Mouse (Mus musculus): ENCODE results near the gene March10. TPM values are rescaled to one million over a fixed set of nuclear protein-coding genes. Genes with fewer than 3 reads are reported as not detected.

The March10 gene
- total and polyA plus RNA-seq, 3 experiments, result 0.05 TPM; not detected in 2

DNA sequence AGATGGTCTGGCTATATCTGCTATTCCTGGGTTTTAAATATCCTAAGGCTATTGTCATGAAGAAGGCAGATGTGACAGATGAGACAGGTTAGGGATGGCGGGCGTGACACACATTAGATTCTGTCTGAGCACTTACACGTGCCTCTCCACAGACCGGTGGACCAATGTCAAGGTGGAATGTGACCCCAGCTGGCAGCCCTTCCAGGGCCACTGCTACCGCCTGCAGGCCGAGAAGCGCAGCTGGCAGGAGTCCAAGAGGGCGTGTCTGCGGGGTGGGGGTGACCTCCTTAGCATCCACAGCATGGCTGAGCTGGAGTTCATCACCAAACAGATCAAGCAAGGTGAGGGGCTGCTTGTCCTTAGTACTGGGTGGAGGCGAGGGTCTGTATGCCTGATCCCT lies 124.8 kb downstream of the March10 start:
- Histone ChIP-seq H3K9me3 (replicated peaks) (no peaks in the 10 kb centered on the region), H3K4me1 (ENCODE audit: insufficient read depth, low read depth, low read length) (no peaks in the 10 kb centered on the region), H3K4me3 (ENCODE audit: low read depth, low read length) (no peak overlapping the region), H3K36me3 (replicated peaks) (no peaks in the 10 kb centered on the region), H3K27me3 (ENCODE audit: insufficient read depth, low read length) (peaks cover 31% of the 10 kb centered on the region; the same call in 1 of the 2 replicates)
- DNase-seq (ENCODE audit: low spot score) (no peak), ATAC-seq (ENCODE audit: extremely low read depth, insufficient number of reproducible peaks, low FRiP score, poor library complexity, severe bottlenecking) (no peak)
- TF ChIP-seq POLR2AphosphoS5 (IDR thresholded peaks at IDR 0.05; ENCODE audit: insufficient replicate concordance, low read depth, low read length), result no peak

GRCm38 (mm10) chr11:105331129-105331528 lies 125.4 kb downstream of the March10 start:
- Histone ChIP-seq H3K27me3 (ENCODE audit: insufficient read depth, low read length) (peaks cover 31% of the 10 kb centered on the region; the same call in 1 of the 2 replicates), H3K36me3 (replicated peaks) (no peaks in the 10 kb centered on the region), H3K9me3 (replicated peaks) (no peaks in the 10 kb centered on the region), H3K4me1 (ENCODE audit: insufficient read depth, low read depth, low read length) (no peaks in the 10 kb centered on the region), H3K4me3 (ENCODE audit: low read depth, low read length) (no peak overlapping the region)
- ATAC-seq (ENCODE audit: extremely low read depth, insufficient number of reproducible peaks, low FRiP score, poor library complexity, severe bottlenecking) (no peak), DNase-seq (ENCODE audit: low spot score) (no peak)
- TF ChIP-seq GATA1 (IDR thresholded peaks at IDR 0.05; ENCODE audit: borderline replicate concordance, low read length) (no peak), TAL1 (conservative IDR thresholded peaks at IDR 0.05; ENCODE audit: low read depth, low read length) (no peak), POLR2AphosphoS5 (IDR thresholded peaks at IDR 0.05; ENCODE audit: insufficient replicate concordance, low read depth, low read length) (no peak), GATA2 (IDR thresholded peaks at IDR 0.05; ENCODE audit: borderline replicate concordance, low read depth, low read length) (no peak), CTCF (IDR thresholded peaks at IDR 0.05; ENCODE audit: low read depth, low read length) (no peak)

- Histone ChIP-seq H3K36me3 (replicated peaks) (no peaks in the 10 kb centered on the region), H3K9me3 (replicated peaks) (no peaks in the 10 kb centered on the region), H3K4me3 (ENCODE audit: low read depth, low read length) (no peak overlapping the region), H3K4me1 (ENCODE audit: insufficient read depth, low read depth, low read length) (no peaks in the 10 kb centered on the region), H3K27me3 (ENCODE audit: insufficient read depth, low read length) (peaks cover 36% of the 10 kb centered on the region)
- no peak for TF ChIP-seq POLR2AphosphoS5 (IDR thresholded peaks at IDR 0.05; ENCODE audit: insufficient replicate concordance, low read depth, low read length)
- TF ChIP-seq GATA1 (IDR thresholded peaks at IDR 0.05; ENCODE audit: borderline replicate concordance, low read length), result no peak
- no peak for TF ChIP-seq CTCF (IDR thresholded peaks at IDR 0.05; ENCODE audit: low read depth, low read length)
- ATAC-seq (ENCODE audit: extremely low read depth, insufficient number of reproducible peaks, low FRiP score, poor library complexity, severe bottlenecking) (no peak), DNase-seq (ENCODE audit: low spot score) (no peak)
These were observed 126.6 kb downstream of the March10 start for GRCm38 (mm10) chr11:105329962-105330361.

- H3K36me3 ChIP-seq (replicated peaks), result no peaks in the 10 kb centered on the region
- no peak for ATAC-seq (ENCODE audit: extremely low read depth, insufficient number of reproducible peaks, low FRiP score, poor library complexity, severe bottlenecking)
These were observed 129.4 kb downstream of the March10 start for GRCm38 (mm10) chr11:105327101-105327500.

DNA sequence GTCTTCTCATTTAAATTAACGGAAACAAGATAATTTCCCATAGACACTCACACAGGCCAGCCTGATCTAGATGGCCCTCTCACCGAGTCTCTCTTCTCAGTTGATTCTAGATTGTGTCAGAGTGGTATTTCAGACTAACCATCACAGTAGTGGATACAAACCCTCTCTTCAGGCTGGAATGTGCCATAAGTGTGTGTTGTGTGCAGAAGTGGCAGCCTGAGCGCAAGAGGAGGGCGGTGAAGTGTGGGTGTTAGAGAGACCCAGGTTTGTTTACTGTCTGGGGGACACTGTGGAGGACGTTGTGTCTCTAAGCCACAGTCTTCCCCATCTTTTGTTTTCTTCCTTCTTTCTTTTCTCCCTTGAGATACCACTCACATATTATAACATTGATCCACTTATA lies 133.0 kb downstream of the March10 start:
- Histone ChIP-seq H3K27me3 (ENCODE audit: insufficient read depth, low read length) (peaks cover 20% of the 10 kb centered on the region), H3K4me1 (ENCODE audit: insufficient read depth, low read depth, low read length) (no peaks in the 10 kb centered on the region), H3K9me3 (replicated peaks) (no peaks in the 10 kb centered on the region), H3K4me3 (ENCODE audit: low read depth, low read length) (no peak overlapping the region), H3K36me3 (replicated peaks) (no peaks in the 10 kb centered on the region)
- DNase-seq (ENCODE audit: low spot score) (no peak), ATAC-seq (ENCODE audit: extremely low read depth, insufficient number of reproducible peaks, low FRiP score, poor library complexity, severe bottlenecking) (no peak)
- TF ChIP-seq GATA2 (IDR thresholded peaks at IDR 0.05; ENCODE audit: borderline replicate concordance, low read depth, low read length) (no peak), POLR2AphosphoS5 (IDR thresholded peaks at IDR 0.05; ENCODE audit: insufficient replicate concordance, low read depth, low read length) (no peak)

More at GRCm38 (mm10) chr11:105327101-105327500, 129.4 kb downstream of the March10 start:
- no peak for TF ChIP-seq TAL1 (conservative IDR thresholded peaks at IDR 0.05; ENCODE audit: low read depth, low read length)
- no peak for DNase-seq (ENCODE audit: low spot score)
- H3K9me3 ChIP-seq (replicated peaks), result no peaks in the 10 kb centered on the region
- no peak overlapping the region for H3K4me3 ChIP-seq (ENCODE audit: low read depth, low read length)
- H3K4me1 ChIP-seq (ENCODE audit: insufficient read depth, low read depth, low read length), result no peaks in the 10 kb centered on the region
- H3K27me3 ChIP-seq (ENCODE audit: insufficient read depth, low read length), result peaks cover 28% of the 10 kb centered on the region

DNA sequence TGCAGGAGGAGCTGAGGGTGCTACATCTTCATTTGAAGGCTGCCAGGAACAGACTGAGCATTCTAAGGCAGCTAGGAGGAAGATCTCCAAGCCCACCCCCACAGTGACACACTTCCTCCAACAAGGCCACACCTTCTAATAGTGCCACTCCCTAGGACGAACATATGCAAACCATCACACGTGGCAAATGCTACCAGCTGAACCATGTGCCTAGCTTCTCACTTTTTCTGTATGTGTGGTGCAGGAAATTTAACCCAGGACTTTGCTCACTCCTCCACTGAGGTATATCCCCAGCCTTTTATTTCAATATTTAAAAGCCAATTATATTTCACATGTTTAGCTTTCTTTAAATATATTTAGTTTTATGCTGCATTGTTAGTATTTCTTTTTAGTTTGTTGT lies 135.4 kb downstream of the March10 start:
- Histone ChIP-seq H3K4me1 (ENCODE audit: insufficient read depth, low read depth, low read length) (no peaks in the 10 kb centered on the region), H3K36me3 (replicated peaks) (no peaks in the 10 kb centered on the region), H3K27me3 (ENCODE audit: insufficient read depth, low read length) (peaks cover 13% of the 10 kb centered on the region), H3K9me3 (replicated peaks) (no peaks in the 10 kb centered on the region), H3K4me3 (ENCODE audit: low read depth, low read length) (no peak overlapping the region)
- TF ChIP-seq TAL1 (conservative IDR thresholded peaks at IDR 0.05; ENCODE audit: low read depth, low read length) (no peak), POLR2AphosphoS5 (IDR thresholded peaks at IDR 0.05; ENCODE audit: insufficient replicate concordance, low read depth, low read length) (no peak), CTCF (IDR thresholded peaks at IDR 0.05; ENCODE audit: low read depth, low read length) (no peak), GATA2 (IDR thresholded peaks at IDR 0.05; ENCODE audit: borderline replicate concordance, low read depth, low read length) (no peak), GATA1 (IDR thresholded peaks at IDR 0.05; ENCODE audit: borderline replicate concordance, low read length) (no peak)
- ATAC-seq (ENCODE audit: extremely low read depth, insufficient number of reproducible peaks, low FRiP score, poor library complexity, severe bottlenecking), result no peak
- no peak for DNase-seq (ENCODE audit: low spot score)

DNA sequence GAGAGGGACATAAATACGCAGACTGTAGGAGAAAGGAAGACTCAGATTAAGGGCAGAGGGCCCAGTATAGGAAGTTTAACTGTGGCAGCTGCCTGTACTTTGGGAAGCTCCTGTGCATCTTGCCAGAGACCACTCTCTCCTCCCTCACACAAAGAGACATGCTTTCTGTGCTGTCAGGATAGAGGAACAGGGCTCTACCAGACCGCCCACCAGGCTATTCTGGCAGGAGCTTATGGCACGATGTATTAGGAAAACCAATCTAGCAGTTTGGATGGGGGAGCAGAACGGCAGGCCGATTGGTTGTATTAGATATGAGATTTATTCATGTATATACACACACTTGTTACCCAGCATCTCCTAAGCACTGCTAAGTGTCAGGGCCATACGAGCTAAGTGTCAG lies 138.8 kb downstream of the March10 start:
- no peaks in the 10 kb centered on the region for H3K9me3 ChIP-seq (replicated peaks)
- no peak for TF ChIP-seq CTCF (IDR thresholded peaks at IDR 0.05; ENCODE audit: low read depth, low read length)
- TF ChIP-seq GATA1 (IDR thresholded peaks at IDR 0.05; ENCODE audit: borderline replicate concordance, low read length), result no peak
- no peak for TF ChIP-seq POLR2AphosphoS5 (IDR thresholded peaks at IDR 0.05; ENCODE audit: insufficient replicate concordance, low read depth, low read length)
- no peak for TF ChIP-seq TAL1 (conservative IDR thresholded peaks at IDR 0.05; ENCODE audit: low read depth, low read length)
- TF ChIP-seq GATA2 (IDR thresholded peaks at IDR 0.05; ENCODE audit: borderline replicate concordance, low read depth, low read length), result no peak
- H3K4me1 ChIP-seq (ENCODE audit: insufficient read depth, low read depth, low read length), result no peaks in the 10 kb centered on the region
- no peaks in the 10 kb centered on the region for H3K36me3 ChIP-seq (replicated peaks)
- ATAC-seq (ENCODE audit: extremely low read depth, insufficient number of reproducible peaks, low FRiP score, poor library complexity, severe bottlenecking) (no peak), DNase-seq (ENCODE audit: low spot score) (no peak)
- H3K4me3 ChIP-seq (ENCODE audit: low read depth, low read length), result no peak overlapping the region
- peaks cover 19% of the 10 kb centered on the region for H3K27me3 ChIP-seq (ENCODE audit: insufficient read depth, low read length)
